Mouse (Mus musculus) naive thymus-derived CD4-positive, alpha-beta T cell, adult 5 months (primary cell): ENCODE data around the gene Echdc3. TPM values are rescaled to one million over a fixed set of nuclear protein-coding genes. Genes with fewer than 3 reads are reported as not detected.

Experiments used
- polyA plus RNA-seq: library from polyadenylated mRNA; unstranded; fragments of 100-300 nt; shearing (Covaris generic); gene quantifications from one replicate; pipeline ENCODE4 v1.2.1, GENCODE M21; 2017

Echdc3 gene
- polyA plus RNA-seq = not detected

DNA sequence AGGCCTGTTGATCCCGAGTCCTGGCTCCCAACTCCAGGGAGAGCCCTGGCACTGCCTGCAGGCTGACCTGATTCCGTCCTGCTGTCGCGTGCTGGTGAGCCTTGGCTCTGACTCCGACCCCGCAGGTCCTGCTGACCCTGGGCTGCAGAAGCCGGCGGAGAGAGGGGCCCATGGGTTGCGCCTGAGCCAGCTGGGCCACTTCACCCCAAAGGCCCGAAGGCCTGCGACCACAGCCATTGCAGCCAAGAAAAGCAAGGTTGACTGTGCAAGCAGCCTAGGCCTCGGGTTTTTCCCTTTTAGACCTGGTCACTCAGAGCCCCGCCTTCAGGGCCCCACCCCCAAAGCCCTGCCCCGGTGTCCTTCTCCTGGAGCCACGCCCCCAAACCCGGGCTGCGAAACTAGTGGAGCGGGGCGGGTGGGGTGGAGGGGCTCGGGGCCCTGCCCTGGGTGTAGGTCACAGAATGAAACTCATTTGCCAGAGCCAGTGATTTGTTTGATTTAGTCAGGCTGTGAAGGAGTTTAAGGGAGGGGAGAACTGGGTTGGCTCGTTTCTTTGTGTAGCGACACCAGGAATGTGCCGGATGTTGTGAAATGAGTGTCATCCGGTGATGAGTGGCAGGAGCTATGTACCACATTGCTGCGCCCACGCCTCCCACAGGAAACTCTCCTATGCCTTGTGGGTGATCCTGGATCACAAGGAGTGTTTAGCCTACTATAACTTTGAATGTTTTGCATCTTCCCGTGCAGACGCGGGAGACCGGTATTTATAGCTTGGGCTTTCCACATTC lies at the start of gene Echdc3:
Echdc3 (minus strand) TSS at position 310 of the 788 bp plus-strand sequence.

Other genes starting within 250 kb of the Echdc3 start
- gene Proser2, start 82.8 kb downstream of the Echdc3 start, polyA plus RNA-seq = not detected
- gene Usp6nl, start 109.6 kb upstream of the Echdc3 start, polyA plus RNA-seq = 15.4 TPM